Mouse (Mus musculus) embryonic facial prominence, embryonic 15.5 days (tissue): ENCODE data around the gene Gdpd5. TPM values are rescaled to one million over a fixed set of nuclear protein-coding genes. Genes with fewer than 3 reads are reported as not detected.

Experiments
- ATAC-seq: fragments of 200-750 bp; cut with Nextera tagmentation; 2 replicates; pipeline ENCODE4 v1.8.0; 2017; ENCODE audit warnings: low read depth, moderate TSS enrichment; ENCODE audit not compliant: insufficient number of reproducible peaks, low FRiP score, low TSS enrichment
- H3K27ac ChIP-seq: fragments of 300-500 bp; sonication (generic); replicated peaks from 2 replicates; pipeline ENCODE4 v1.5.1; 2015; ENCODE audit warnings: mild to moderate bottlenecking, inconsistent platforms
- H3K27me3 ChIP-seq: fragments of 300-500 bp; sonication (generic); 2 replicates; pipeline ENCODE4 v1.6.1; 2015; ENCODE audit warnings: inconsistent platforms
- H3K36me3 ChIP-seq: fragments of 300-500 bp; sonication (generic); 2 replicates; pipeline ENCODE4 v1.6.1; 2015; ENCODE audit warnings: mild to moderate bottlenecking, inconsistent platforms
- H3K4me1 ChIP-seq: fragments of 300-500 bp; sonication (generic); 2 replicates; pipeline ENCODE4 v1.6.1; 2015; ENCODE audit warnings: inconsistent platforms
- H3K4me2 ChIP-seq: fragments of 300-500 bp; sonication (generic); replicated peaks from 2 replicates; pipeline ENCODE4 v1.6.1; 2015; ENCODE audit warnings: mild to moderate bottlenecking, inconsistent platforms
- H3K4me3 ChIP-seq: fragments of 300-500 bp; sonication (generic); replicated peaks from 2 replicates; pipeline ENCODE4 v1.5.1; 2015; ENCODE audit warnings: mild to moderate bottlenecking, inconsistent platforms
- H3K9ac ChIP-seq: fragments of 300-500 bp; sonication (generic); 2 replicates; pipeline ENCODE4 v1.6.1; 2015; ENCODE audit warnings: inconsistent platforms
- H3K9me3 ChIP-seq: fragments of 300-500 bp; sonication (generic); replicated peaks from 2 replicates; pipeline ENCODE4 v1.6.1; 2016; ENCODE audit warnings: inconsistent platforms
- WGBS: fragments of 180-500 bp; shearing (Covaris S2); methylation state at CpG from one replicate; pipeline ENCODE4 v1.1.7; 2015; 5-methylcytosine and 5-hydroxymethylcytosine counted together
- polyA plus RNA-seq: library from polyadenylated mRNA; unstranded; fragments of >200 nt; fragmentation: Nextera tagmentation; extraction: Ambion mirVana; gene quantifications from 2 replicates; pipeline ENCODE4 v1.2.1, GENCODE M21; 2015

Gene Gdpd5
- polyA plus RNA-seq, 1 experiment from 2014 or later: 17.5 TPM

DNA sequence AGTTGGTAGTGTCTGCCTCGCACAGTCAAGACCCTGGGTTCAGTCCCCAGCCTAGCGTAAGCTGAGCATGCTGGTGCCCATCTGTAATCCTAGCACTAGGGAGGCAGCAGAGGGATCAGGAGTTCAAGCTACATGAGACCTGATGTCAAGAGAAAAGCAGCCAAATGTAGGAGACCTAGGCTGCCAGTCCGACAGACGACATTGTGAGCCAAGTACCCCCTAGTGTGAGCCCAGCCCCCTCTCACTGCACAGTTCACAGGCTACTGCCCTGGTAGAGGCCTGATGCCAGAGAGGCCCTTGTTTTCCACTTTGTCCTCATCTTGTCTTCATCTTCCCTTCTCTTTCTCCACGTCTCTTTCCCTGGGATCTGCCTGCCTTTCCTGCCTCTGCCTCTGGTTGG is 66.1 kb downstream of the Gdpd5 start:
- no peak overlapping the region for H3K4me3 ChIP-seq
- H3K9me3 ChIP-seq: no peaks in the 10 kb centered on the region
- H3K27ac ChIP-seq: no peak overlapping the region
- 58% methylated on average over 5 of the region's 5 CpGs for WGBS
- ATAC-seq: no peak
- H3K27me3 ChIP-seq: no peaks in the 10 kb centered on the region
- H3K9ac ChIP-seq: no peak overlapping the region
- H3K36me3 ChIP-seq: no peaks in the 10 kb centered on the region
- H3K4me2 ChIP-seq: no peak overlapping the region
- peaks cover 13% of the 10 kb centered on the region; the same call in 1 of the 2 replicates for H3K4me1 ChIP-seq

DNA sequence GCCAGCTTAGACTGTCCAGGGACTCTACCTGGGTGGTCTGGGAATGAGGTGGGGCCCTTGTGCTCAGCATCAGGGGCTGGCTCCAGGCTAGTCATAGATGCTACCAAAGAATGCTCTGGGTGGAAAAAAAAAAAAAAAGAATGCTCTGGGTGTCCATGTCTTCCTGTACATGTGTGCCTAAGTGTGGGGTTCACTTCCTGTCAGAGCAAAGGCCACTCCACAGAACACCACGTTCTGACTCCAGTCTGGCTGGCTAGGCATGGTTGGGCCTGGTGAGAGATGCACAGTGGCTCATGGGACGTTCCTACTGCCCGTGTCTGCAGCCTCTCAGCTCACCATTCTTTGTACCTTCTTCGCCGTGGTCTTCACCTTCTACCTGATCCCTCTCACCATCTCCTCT is 67.4 kb downstream of the Gdpd5 start:
- 73% methylated on average over 5 of the region's 5 CpGs for WGBS
- Histone ChIP-seq H3K27me3 (no peaks in the 10 kb centered on the region), H3K9ac (no peak overlapping the region), H3K9me3 (no peaks in the 10 kb centered on the region), H3K4me1 (peaks cover 13% of the 10 kb centered on the region; the same call in 1 of the 2 replicates), H3K27ac (no peak overlapping the region), H3K36me3 (no peaks in the 10 kb centered on the region), H3K4me2 (no peak overlapping the region), H3K4me3 (no peak overlapping the region)
- no peak for ATAC-seq

DNA sequence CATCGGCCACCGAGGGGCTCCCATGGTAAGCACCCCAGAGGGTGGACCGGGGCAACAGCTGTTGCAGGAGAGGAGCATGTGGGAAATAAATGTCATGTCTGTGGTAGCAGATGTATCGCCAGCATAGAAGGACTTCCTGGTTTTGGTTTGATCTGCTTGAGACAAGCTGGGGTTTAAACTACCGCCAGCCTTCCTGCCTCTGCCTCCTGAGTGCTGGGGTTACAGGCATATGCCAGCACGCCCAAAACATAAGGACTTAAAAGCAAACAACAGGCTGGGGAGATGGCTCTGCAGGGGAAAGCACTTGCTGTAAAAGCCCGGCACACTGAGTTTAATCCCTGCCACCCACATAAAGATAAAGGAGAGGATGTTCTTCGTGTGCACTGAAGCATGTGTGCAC is 67.8 kb downstream of the Gdpd5 start:
- Histone ChIP-seq H3K27ac (peak overlapping the region; percentile 25; the same call in 1 of the 2 replicates), H3K4me3 (no peak overlapping the region), H3K36me3 (no peaks in the 10 kb centered on the region), H3K4me2 (no peak overlapping the region), H3K9me3 (no peaks in the 10 kb centered on the region), H3K27me3 (no peaks in the 10 kb centered on the region), H3K4me1 (peaks cover 13% of the 10 kb centered on the region; the same call in 1 of the 2 replicates), H3K9ac (no peak overlapping the region)
- WGBS: 58% methylated on average over 8 of the region's 8 CpGs
- no peak for ATAC-seq

DNA sequence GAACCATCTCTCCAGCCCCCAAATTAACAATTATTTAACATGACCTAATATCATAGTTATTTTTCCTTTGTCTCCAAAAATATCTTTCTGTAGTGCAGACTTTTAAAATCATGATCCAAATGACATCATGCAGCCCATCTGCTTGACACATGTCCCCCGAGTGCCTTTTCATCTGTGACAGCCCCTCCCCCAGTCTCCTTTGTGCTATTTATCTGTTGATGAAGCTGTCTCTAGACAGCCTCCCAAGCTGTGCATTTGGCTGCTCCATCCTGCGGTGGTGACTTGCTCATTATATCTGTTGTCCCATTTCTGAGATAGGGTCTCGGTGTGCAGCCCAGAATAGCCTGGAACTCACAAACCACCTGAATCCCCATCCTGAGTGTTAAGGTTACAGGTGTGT is 68.5 kb downstream of the Gdpd5 start:
- WGBS: 43% methylated on average over 3 of the region's 3 CpGs
- Histone ChIP-seq H3K36me3 (no peaks in the 10 kb centered on the region), H3K4me3 (no peak overlapping the region), H3K27me3 (no peaks in the 10 kb centered on the region), H3K27ac (no peak overlapping the region), H3K9ac (no peak overlapping the region), H3K4me2 (no peak overlapping the region), H3K4me1 (peaks cover 13% of the 10 kb centered on the region; the same call in 1 of the 2 replicates), H3K9me3 (no peaks in the 10 kb centered on the region)
- ATAC-seq: no peak

DNA sequence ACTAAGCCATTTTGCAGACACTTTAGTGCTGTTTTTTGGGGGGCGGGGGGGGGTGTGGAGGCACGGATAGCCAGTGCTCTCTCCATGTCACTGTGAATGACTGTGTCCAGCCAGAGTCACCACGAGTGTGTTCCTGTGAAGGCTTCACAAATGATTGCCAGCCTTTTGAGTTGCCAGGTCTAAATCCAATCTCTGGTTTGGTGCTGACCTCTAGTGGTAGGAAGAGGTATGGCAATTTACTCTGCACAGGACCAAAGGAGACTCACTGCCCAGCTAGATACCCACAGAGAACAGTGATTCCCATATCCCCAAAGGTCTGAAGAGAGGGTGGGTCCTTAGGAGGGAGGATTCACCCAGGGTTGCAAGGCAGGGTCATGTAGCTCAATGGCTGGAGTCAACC is 69.5 kb downstream of the Gdpd5 start:
- ATAC-seq: no peak
- Histone ChIP-seq H3K27me3 (no peaks in the 10 kb centered on the region), H3K36me3 (no peaks in the 10 kb centered on the region), H3K9me3 (no peaks in the 10 kb centered on the region), H3K9ac (no peak overlapping the region), H3K27ac (no peak overlapping the region), H3K4me2 (no peak overlapping the region), H3K4me1 (peaks cover 13% of the 10 kb centered on the region; the same call in 1 of the 2 replicates), H3K4me3 (no peak overlapping the region)
- 1% methylated on average over 3 of the region's 3 CpGs for WGBS

DNA sequence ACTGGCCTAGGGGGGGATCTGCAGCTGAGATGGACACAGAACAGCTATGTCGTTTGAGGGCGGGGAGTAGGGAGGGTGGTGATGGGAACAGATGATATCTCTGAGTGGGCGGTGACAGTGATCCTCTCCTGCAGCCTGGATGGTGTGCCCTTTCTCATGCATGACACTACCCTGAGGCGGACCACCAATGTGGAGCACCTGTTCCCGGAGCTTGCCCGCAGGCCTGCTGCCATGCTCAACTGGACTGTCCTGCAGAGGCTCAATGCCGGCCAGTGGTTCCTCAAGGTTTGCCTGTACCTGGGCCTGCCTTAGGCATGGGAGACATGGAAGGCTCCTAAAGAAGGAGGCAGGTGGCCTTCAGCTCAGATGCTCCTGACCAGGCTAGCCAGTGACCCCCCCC is 71.6 kb downstream of the Gdpd5 start:
- ATAC-seq: no peak; the same call in 1 of the 2 replicates
- no peaks in the 10 kb centered on the region for H3K36me3 ChIP-seq
- no peak overlapping the region for H3K27ac ChIP-seq
- WGBS: 84% methylated on average over 7 of the region's 7 CpGs
- H3K4me1 ChIP-seq: peaks cover 13% of the 10 kb centered on the region; the same call in 1 of the 2 replicates
- no peaks in the 10 kb centered on the region for H3K9me3 ChIP-seq
- no peak overlapping the region for H3K9ac ChIP-seq
- H3K4me2 ChIP-seq: no peak overlapping the region
- no peaks in the 10 kb centered on the region for H3K27me3 ChIP-seq
- H3K4me3 ChIP-seq: no peak overlapping the region

DNA sequence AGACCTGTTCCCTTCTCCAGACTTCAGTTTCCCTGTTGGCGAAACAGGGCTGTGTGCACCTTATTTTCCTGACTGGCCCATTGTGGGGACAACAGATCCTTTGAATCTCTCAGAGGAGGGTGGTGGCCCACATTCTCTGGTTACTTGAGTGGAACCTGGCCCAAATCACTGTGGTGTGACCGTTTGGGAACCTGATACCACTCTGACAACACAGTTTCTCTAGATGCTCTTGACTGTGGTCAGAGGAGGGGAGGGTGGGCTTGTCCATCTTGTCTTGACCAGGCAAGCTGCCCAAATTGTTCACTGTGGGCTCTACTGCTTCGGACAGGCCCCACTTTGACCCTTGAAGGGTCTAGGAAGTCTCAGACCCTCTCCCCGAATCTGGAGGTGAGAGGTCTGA is 72.8 kb downstream of the Gdpd5 start:
- ATAC-seq: no peak
- Histone ChIP-seq H3K9me3 (no peaks in the 10 kb centered on the region), H3K27ac (no peak overlapping the region), H3K4me1 (peaks cover 13% of the 10 kb centered on the region; the same call in 1 of the 2 replicates), H3K9ac (no peak overlapping the region), H3K4me2 (no peak overlapping the region), H3K27me3 (no peaks in the 10 kb centered on the region), H3K4me3 (no peak overlapping the region), H3K36me3 (no peaks in the 10 kb centered on the region; the same call in 1 of the 2 replicates)
- 58% methylated on average over 4 of the region's 4 CpGs for WGBS

DNA sequence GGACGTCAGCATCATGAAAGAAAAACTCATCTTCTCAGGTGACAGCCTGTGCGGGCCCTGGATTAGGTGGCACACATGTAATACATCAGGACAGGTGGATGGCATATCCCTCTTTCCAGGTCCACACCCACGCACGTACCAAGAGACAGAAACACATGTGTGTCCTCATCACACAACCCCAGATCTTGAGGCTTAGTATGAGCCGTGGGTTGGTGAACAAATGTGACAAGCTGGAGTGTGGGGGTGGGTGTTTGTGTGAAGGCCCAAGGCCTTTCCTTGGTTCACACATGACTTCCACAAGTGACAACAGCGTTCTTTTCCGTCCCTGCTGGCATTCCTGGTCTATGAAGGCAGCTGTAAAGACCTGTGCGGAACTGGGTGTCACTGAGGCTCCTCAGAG is 77.6 kb downstream of the Gdpd5 start:
- Histone ChIP-seq H3K36me3 (peaks cover 8% of the 10 kb centered on the region; the same call in 1 of the 2 replicates), H3K4me3 (no peak overlapping the region), H3K9ac (no peak overlapping the region), H3K9me3 (no peaks in the 10 kb centered on the region), H3K27me3 (no peaks in the 10 kb centered on the region), H3K4me1 (0 out of 2 replicates have a peak, but pooled peaks cover 5% of the 10 kb centered on the region), H3K27ac (no peak overlapping the region), H3K4me2 (no peak overlapping the region)
- 73% methylated on average over 8 of the region's 8 CpGs for WGBS
- no peak for ATAC-seq

DNA sequence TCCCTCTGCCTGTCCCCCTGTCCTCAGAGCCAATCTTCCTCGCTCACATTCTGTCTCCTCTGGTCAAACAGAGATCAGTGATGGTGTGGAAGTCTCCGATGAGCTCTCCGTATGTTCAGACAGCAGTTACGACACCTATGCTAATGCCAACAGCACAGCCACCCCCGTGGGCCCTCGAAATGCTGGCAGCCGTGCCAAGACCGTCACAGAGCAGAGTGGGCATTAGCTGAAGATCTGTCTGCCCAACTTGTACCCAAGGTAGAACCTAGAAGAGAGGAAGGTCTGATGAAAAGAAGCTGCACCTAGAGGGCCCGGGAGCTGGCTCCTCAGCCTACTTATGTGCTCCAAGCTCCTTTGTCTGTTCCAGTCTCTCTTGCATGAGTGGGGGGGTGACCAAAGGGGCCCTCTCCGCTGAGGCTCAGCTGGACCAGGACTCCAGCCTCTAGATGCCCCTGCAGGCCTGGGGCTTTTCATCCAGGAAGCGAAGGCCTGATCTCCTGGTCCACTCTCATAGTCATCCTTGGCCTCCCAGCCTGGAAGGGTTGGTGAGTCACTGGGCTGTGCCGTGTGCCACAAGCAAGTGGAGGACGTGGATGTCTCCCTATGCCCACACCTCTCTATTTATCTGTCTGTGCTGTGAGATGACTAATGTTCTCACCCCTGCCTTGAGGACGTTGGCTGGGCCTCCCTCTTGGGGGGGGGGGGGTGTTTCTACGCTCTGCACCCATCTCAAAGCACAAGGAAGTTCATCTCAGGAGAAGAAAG is 78.9 kb downstream of the Gdpd5 start:
- ATAC-seq: no peak
- no peak overlapping the region for H3K9ac ChIP-seq
- H3K9me3 ChIP-seq: no peaks in the 10 kb centered on the region
- 87% methylated on average over 15 of the region's 15 CpGs for WGBS
- H3K27me3 ChIP-seq: no peaks in the 10 kb centered on the region
- H3K36me3 ChIP-seq: peaks cover 8% of the 10 kb centered on the region
- peaks cover 6% of the 10 kb centered on the region; the same call in 1 of the 2 replicates for H3K4me1 ChIP-seq
- H3K4me3 ChIP-seq: no peak overlapping the region
- no peak overlapping the region for H3K27ac ChIP-seq
- no peak overlapping the region for H3K4me2 ChIP-seq

DNA sequence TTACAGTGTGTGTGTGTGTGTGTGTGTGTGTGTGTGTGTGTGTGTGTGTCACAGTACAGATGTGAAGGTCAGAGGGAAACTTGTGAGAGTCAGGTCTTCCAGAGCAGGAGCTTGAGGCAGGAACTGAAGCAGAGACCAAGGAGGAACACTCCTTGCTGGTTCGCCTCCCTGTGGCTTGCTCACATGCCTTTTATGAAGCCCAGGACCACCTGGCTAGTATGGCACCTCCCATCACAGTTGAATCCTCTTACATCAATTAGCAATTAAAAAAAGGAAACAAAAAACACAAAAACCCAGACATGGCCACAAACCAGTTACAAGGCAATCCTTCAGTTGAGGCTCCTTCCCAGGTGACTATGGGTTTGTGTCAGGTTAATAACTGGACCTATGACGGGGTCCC is 81.9 kb downstream of the Gdpd5 start:
- no peaks in the 10 kb centered on the region for H3K27me3 ChIP-seq
- no peak for ATAC-seq
- H3K4me2 ChIP-seq: no peak overlapping the region
- H3K9ac ChIP-seq: no peak overlapping the region
- H3K36me3 ChIP-seq: peaks cover 12% of the 10 kb centered on the region
- H3K4me1 ChIP-seq: peaks cover 35% of the 10 kb centered on the region
- H3K4me3 ChIP-seq: no peak overlapping the region
- H3K27ac ChIP-seq: no peak overlapping the region
- H3K9me3 ChIP-seq: no peaks in the 10 kb centered on the region
- whole genome bisulfite sequencing: 72% methylated on average over 2 of the region's 2 CpGs

DNA sequence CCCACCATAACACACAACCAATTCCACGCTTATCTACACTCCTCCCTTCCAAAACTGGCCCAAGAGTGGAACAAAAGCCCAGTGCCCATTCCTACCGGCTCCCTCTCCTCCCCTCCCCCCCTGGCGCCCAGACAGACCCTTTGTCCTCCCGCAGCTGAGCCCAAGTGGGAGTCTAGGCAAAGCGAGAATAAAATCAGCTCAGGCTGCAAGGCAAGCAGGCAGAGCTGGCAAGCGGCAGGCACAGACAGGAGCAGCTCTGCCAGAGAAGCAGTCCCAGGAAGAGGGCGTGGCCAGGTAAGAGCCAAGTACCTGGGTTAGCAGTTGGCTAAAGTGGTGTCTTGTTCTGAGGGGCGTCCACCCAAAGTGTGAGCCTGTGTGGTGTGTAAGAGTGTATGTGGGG is 84.6 kb downstream of the Gdpd5 start, which contains the start of gene Klhl35:
Gene Klhl35 (plus strand): TSS at position 194 of the 400 bp plus-strand sequence.
- H3K4me3 ChIP-seq: peak within 1 kb of the TSS; percentile 7; the same call in 1 of the 2 replicates
- WGBS: 24% methylated on average over 8 of the region's 8 CpGs
- H3K4me1 ChIP-seq: peaks cover 41% of the 10 kb centered on the region
- peaks cover 9% of the 10 kb centered on the region; the same call in 1 of the 2 replicates for H3K36me3 ChIP-seq
- no peaks in the 10 kb centered on the region for H3K9me3 ChIP-seq
- no peaks in the 10 kb centered on the region for H3K27me3 ChIP-seq
- no peak for ATAC-seq
- peak within 1 kb of the TSS; percentile 55 for H3K27ac ChIP-seq
- H3K9ac ChIP-seq: no peak within 1 kb of the TSS
- H3K4me2 ChIP-seq: peak within 1 kb of the TSS; percentile 21; the same call in 1 of the 2 replicates
